ENCODE assay signal across 17 mouse cellular contexts in the genomic region with DNA sequence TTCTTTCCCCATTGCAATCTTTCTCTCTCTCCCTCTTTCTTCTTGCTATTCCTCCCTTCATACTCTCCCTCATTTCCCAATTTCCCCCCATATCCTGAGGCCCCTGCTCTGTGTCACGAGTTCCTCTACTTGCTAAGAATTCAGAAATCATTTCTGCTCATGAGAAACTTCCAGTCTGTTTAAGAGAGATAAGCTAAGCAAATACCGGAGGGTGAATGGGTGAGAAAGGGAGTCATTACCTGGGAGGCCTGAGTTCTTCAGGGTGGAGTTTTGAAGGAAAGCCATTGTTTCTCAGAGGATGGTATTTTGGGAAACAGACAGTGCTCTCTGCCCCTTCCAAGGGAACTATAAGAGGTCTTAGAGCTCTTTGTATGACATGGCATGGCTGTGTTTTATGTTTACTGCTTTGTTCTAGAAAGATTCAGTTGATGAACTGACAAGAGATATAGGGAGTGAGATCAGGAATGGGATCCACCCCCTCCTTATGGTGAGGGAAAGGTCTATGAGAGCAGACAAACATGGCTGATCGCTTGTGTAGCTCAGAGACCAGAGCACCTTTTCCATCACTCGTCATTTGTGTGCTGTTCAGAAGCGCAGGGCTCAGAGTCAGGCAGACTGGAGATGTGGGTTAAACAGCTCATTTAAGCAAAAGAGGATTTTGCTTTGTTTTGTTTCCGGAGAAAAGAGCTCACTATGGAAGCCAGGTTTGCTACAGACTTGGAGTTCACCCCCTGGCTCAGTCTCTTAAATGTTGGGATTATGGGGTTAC.
DNase-seq lines count a peak whose midpoint lies in the region; ATAC-seq and TF ChIP-seq lines count a peak whose summit lies in the region.
"Had no signal": no experiment of that assay in that cellular context is flagged by ENCODE, and none has a peak within 500 bp of the region (broad histone marks: within the 10 kb centered on the region; RNA-seq: fewer than 3 reads in every experiment).

No protein-coding gene starts in this region.

- H3K27me3 ChIP-seq in hindbrain, embryonic 13.5 days = no peaks in the 10 kb centered on the region
- H3K27me3 ChIP-seq in hindbrain, postnatal 0 days (ENCODE audit: insufficient read depth, low read length) = no peaks in the 10 kb centered on the region
- H3K27me3 ChIP-seq in lung, embryonic 16.5 days (ENCODE audit: control insufficient read depth, insufficient read depth, low read depth, low read length) = no peaks in the 10 kb centered on the region
- H3K27me3 ChIP-seq in forebrain, embryonic 13.5 days = no peaks in the 10 kb centered on the region
- H3K27me3 ChIP-seq in neural tube, embryonic 15.5 days (replicated peaks) = no peaks in the 10 kb centered on the region
- H3K27me3 ChIP-seq: embryonic facial prominence, embryonic 13.5 days; heart, embryonic 15.5 days; liver, embryonic 15.5 days had no signal

- ATAC-seq in hindbrain, embryonic 13.5 days (ENCODE audit: low FRiP score) = no peak
- ATAC-seq in hindbrain, postnatal 0 days = no peak
- ATAC-seq in lung, embryonic 16.5 days (ENCODE audit: low read depth) = peak; percentile 27; the same call in 1 of the 2 replicates
- ATAC-seq in forebrain, embryonic 13.5 days = peak; percentile 61
- ATAC-seq in neural tube, embryonic 15.5 days (ENCODE audit: low FRiP score) = no peak
- ATAC-seq: activated CD4-positive, CD25-positive, alpha-beta regulatory T cell, adult 4 months had no signal

- peaks cover 18% of the 10 kb centered on the region for H3K4me1 ChIP-seq in hindbrain, embryonic 13.5 days (replicated peaks)
- H3K4me1 ChIP-seq in hindbrain, postnatal 0 days (ENCODE audit: insufficient read depth, low read length) = no peaks in the 10 kb centered on the region
- peaks cover 39% of the 10 kb centered on the region for H3K4me1 ChIP-seq in lung, embryonic 16.5 days (replicated peaks; ENCODE audit: control insufficient read depth, insufficient read depth, low read length)
- H3K4me1 ChIP-seq in forebrain, embryonic 13.5 days = peaks cover 27% of the 10 kb centered on the region
- 0 out of 2 replicates have a peak, but pooled peaks cover 5% of the 10 kb centered on the region for H3K4me1 ChIP-seq in neural tube, embryonic 15.5 days

- no peak overlapping the region for H3K4me3 ChIP-seq in hindbrain, embryonic 13.5 days
- no peak overlapping the region for H3K4me3 ChIP-seq in hindbrain, postnatal 0 days (ENCODE audit: low read length)
- H3K4me3 ChIP-seq in lung, embryonic 16.5 days (ENCODE audit: low read length) = no peak overlapping the region
- no peak overlapping the region for H3K4me3 ChIP-seq in forebrain, embryonic 13.5 days
- H3K4me3 ChIP-seq in neural tube, embryonic 15.5 days (replicated peaks) = no peak overlapping the region
- H3K4me3 ChIP-seq: embryonic facial prominence, embryonic 13.5 days; heart, embryonic 15.5 days; left cerebral cortex, adult 2 months; liver, embryonic 15.5 days had no signal

- H3K36me3 ChIP-seq in hindbrain, embryonic 13.5 days = no peaks in the 10 kb centered on the region
- H3K36me3 ChIP-seq in hindbrain, postnatal 0 days (ENCODE audit: insufficient read depth, low read length) = no peaks in the 10 kb centered on the region
- H3K36me3 ChIP-seq in lung, embryonic 16.5 days (ENCODE audit: control insufficient read depth, insufficient read depth, low read length) = no peaks in the 10 kb centered on the region
- H3K36me3 ChIP-seq in forebrain, embryonic 13.5 days (ENCODE audit: poor library complexity, severe bottlenecking) = no peaks in the 10 kb centered on the region
- no peaks in the 10 kb centered on the region for H3K36me3 ChIP-seq in neural tube, embryonic 15.5 days
- H3K36me3 ChIP-seq: embryonic facial prominence, embryonic 13.5 days; heart, embryonic 15.5 days; liver, embryonic 15.5 days had no signal

- no peak overlapping the region for H3K4me2 ChIP-seq in hindbrain, embryonic 13.5 days
- H3K4me2 ChIP-seq in hindbrain, postnatal 0 days (ENCODE audit: low read depth, low read length) = no peak overlapping the region
- H3K4me2 ChIP-seq in lung, embryonic 16.5 days (ENCODE audit: low read depth, low read length) = no peak overlapping the region
- no peak overlapping the region; the same call in 1 of the 2 replicates for H3K4me2 ChIP-seq in forebrain, embryonic 13.5 days
- H3K4me2 ChIP-seq in neural tube, embryonic 15.5 days = no peak overlapping the region
- H3K4me2 ChIP-seq: embryonic facial prominence, embryonic 13.5 days; heart, embryonic 15.5 days; liver, embryonic 15.5 days had no signal

- whole genome bisulfite sequencing in hindbrain, embryonic 13.5 days = 64% methylated on average over 6 of the region's 6 CpGs
- 56% methylated on average over 6 of the region's 6 CpGs for WGBS in hindbrain, postnatal 0 days
- 55% methylated on average over 6 of the region's 6 CpGs for WGBS in lung, embryonic 16.5 days
- WGBS in forebrain, embryonic 13.5 days = 38% methylated on average over 6 of the region's 6 CpGs
- 68% methylated on average over 6 of the region's 6 CpGs for WGBS in neural tube, embryonic 15.5 days

- no peak for DNase-seq in hindbrain, postnatal 0 days (ENCODE audit: low spot score)
- no peak for DNase-seq in lung, postnatal 25 days (ENCODE audit: low spot score)
- no peak for DNase-seq in ovary, postnatal 14 days (ENCODE audit: low spot score)
- no peak for DNase-seq in layer of hippocampus, adult 18-20 months (ENCODE audit: low spot score in 2 of 2)
- DNase-seq: adrenal gland, postnatal 14 days; cerebellum, adult 9-10 months; kidney, adult 2 months; kidney, postnatal 14 days had no signal

- no peak for TF ChIP-seq CTCF in hindbrain, postnatal 0 days (IDR thresholded peaks at IDR 0.05; ENCODE audit: low read depth)

- no peak overlapping the region for H3K9ac ChIP-seq in hindbrain, embryonic 13.5 days
- H3K9ac ChIP-seq in hindbrain, postnatal 0 days (replicated peaks; ENCODE audit: low read length) = no peak overlapping the region
- H3K9ac ChIP-seq in lung, embryonic 16.5 days (ENCODE audit: low read length) = no peak overlapping the region
- no peak overlapping the region for H3K9ac ChIP-seq in forebrain, embryonic 13.5 days
- H3K9ac ChIP-seq in neural tube, embryonic 15.5 days (replicated peaks) = no peak overlapping the region
- H3K9ac ChIP-seq: embryonic facial prominence, embryonic 13.5 days; heart, embryonic 15.5 days; liver, embryonic 15.5 days had no signal

- H3K27ac ChIP-seq in hindbrain, embryonic 13.5 days = peak overlapping the region; percentile 31; the same call in 1 of the 2 replicates
- no peak overlapping the region for H3K27ac ChIP-seq in hindbrain, postnatal 0 days
- peak overlapping the region; percentile 73 for H3K27ac ChIP-seq in lung, embryonic 16.5 days (ENCODE audit: low read length)
- peak overlapping the region; percentile 57 for H3K27ac ChIP-seq in forebrain, embryonic 13.5 days
- 0 out of 2 replicates have a peak overlapping the region, but pooled peaks have one; percentile 11 for H3K27ac ChIP-seq in neural tube, embryonic 15.5 days (replicated peaks)
- H3K27ac ChIP-seq: embryonic facial prominence, embryonic 13.5 days; heart, embryonic 15.5 days; left cerebral cortex, adult 2 months; liver, embryonic 15.5 days had no signal

- H3K9me3 ChIP-seq in hindbrain, embryonic 13.5 days = no peaks in the 10 kb centered on the region
- H3K9me3 ChIP-seq in hindbrain, postnatal 0 days (ENCODE audit: low read length) = no peaks in the 10 kb centered on the region
- no peaks in the 10 kb centered on the region for H3K9me3 ChIP-seq in lung, embryonic 16.5 days (ENCODE audit: control insufficient read depth, low read length)
- H3K9me3 ChIP-seq in forebrain, embryonic 13.5 days (replicated peaks) = no peaks in the 10 kb centered on the region
- H3K9me3 ChIP-seq in neural tube, embryonic 15.5 days (replicated peaks) = no peaks in the 10 kb centered on the region
- H3K9me3 ChIP-seq: embryonic facial prominence, embryonic 13.5 days; heart, embryonic 15.5 days; liver, embryonic 15.5 days had no signal

Comparison
In these comparisons a context has a peak if more than half of its experiments do, and no peak if none do; other contexts are left out.
1. ATAC-seq: peak in lung, embryonic 16.5 days (single experiment) and forebrain, embryonic 13.5 days (single experiment); none in hindbrain, embryonic 13.5 days (single experiment), hindbrain, postnatal 0 days (single experiment) and neural tube, embryonic 15.5 days (single experiment).